Mouse (Mus musculus): ENCODE measurements at regions not wholly inside any gene's neighbourhood (a gene's known extent, or its start where the extent isn't known, plus 50 kb on each side); places are given as distances from the start of the nearest gene placed in this dataset.

GRCm38 (mm10) chr9:41582171-41582570 is 420.7 kb upstream of the Ubash3b start:
- peak overlapping the region; percentile 95 for H3K27ac ChIP-seq (ENCODE audit: insufficient read depth, low read length)
- TF ChIP-seq CTCF (IDR thresholded peaks at IDR 0.05; ENCODE audit: borderline replicate concordance, insufficient read depth, low read length) (no peak), POLR2A (IDR thresholded peaks at IDR 0.05; ENCODE audit: low read depth, low read length) (peak; percentile 68)
- H3K4me1 ChIP-seq (ENCODE audit: control insufficient read depth, insufficient read depth, low read length) = peaks cover 8% of the 10 kb centered on the region
- H3K4me3 ChIP-seq (ENCODE audit: insufficient read depth, low read length) = peak overlapping the region; percentile 98

GRCm38 (mm10) chr9:41581741-41582140 is 420.2 kb upstream of the Ubash3b start:
- TF ChIP-seq POLR2A (IDR thresholded peaks at IDR 0.05; ENCODE audit: low read depth, low read length) = peak; percentile 60; the same call in 1 of the 2 replicates
- no peak for TF ChIP-seq CTCF (IDR thresholded peaks at IDR 0.05; ENCODE audit: borderline replicate concordance, insufficient read depth, low read length)
- Histone ChIP-seq H3K4me1 (ENCODE audit: control insufficient read depth, insufficient read depth, low read length) (peaks cover 8% of the 10 kb centered on the region), H3K27ac (ENCODE audit: insufficient read depth, low read length) (peak overlapping the region; percentile 95), H3K4me3 (ENCODE audit: insufficient read depth, low read length) (peak overlapping the region; percentile 98)

GRCm38 (mm10) chr9:41581152-41581551 is 419.7 kb upstream of the Ubash3b start:
- peaks cover 10% of the 10 kb centered on the region for H3K4me1 ChIP-seq (ENCODE audit: control insufficient read depth, insufficient read depth, low read length)
- no peak for TF ChIP-seq CTCF (IDR thresholded peaks at IDR 0.05; ENCODE audit: borderline replicate concordance, insufficient read depth, low read length)
- peak; percentile 98 for TF ChIP-seq POLR2A (IDR thresholded peaks at IDR 0.05; ENCODE audit: low read depth, low read length)

GRCm38 (mm10) chr9:41580611-41581041 is 419.1 kb upstream of the Ubash3b start:
- Histone ChIP-seq H3K4me1 (ENCODE audit: control insufficient read depth, insufficient read depth, low read length) (peaks cover 12% of the 10 kb centered on the region), H3K27ac (ENCODE audit: insufficient read depth, low read length) (peak overlapping the region; percentile 100), H3K4me3 (ENCODE audit: insufficient read depth, low read length) (peak overlapping the region; percentile 64)
- TF ChIP-seq CTCF (IDR thresholded peaks at IDR 0.05; ENCODE audit: borderline replicate concordance, insufficient read depth, low read length) (no peak), POLR2A (IDR thresholded peaks at IDR 0.05; ENCODE audit: low read depth, low read length) (peak; percentile 52; the same call in 1 of the 2 replicates)

More at GRCm38 (mm10) chr9:41581152-41581551, 419.7 kb upstream of the Ubash3b start:
- H3K27ac ChIP-seq (ENCODE audit: insufficient read depth, low read length) = peak overlapping the region; percentile 95
- H3K4me3 ChIP-seq (ENCODE audit: insufficient read depth, low read length) = peak overlapping the region; percentile 98

- peak overlapping the region; percentile 64 for H3K4me3 ChIP-seq (ENCODE audit: insufficient read depth, low read length)
- TF ChIP-seq CTCF (IDR thresholded peaks at IDR 0.05; ENCODE audit: borderline replicate concordance, insufficient read depth, low read length) (no peak), POLR2A (IDR thresholded peaks at IDR 0.05; ENCODE audit: low read depth, low read length) (peak; percentile 56; the same call in 1 of the 2 replicates)
- peaks cover 12% of the 10 kb centered on the region for H3K4me1 ChIP-seq (ENCODE audit: control insufficient read depth, insufficient read depth, low read length)
- H3K27ac ChIP-seq (ENCODE audit: insufficient read depth, low read length) = peak overlapping the region; percentile 100
Measured at GRCm38 (mm10) chr9:41580067-41580466, 418.6 kb upstream of the Ubash3b start.

- Histone ChIP-seq H3K4me3 (ENCODE audit: insufficient read depth, low read length) (peak overlapping the region; percentile 64), H3K4me1 (ENCODE audit: control insufficient read depth, insufficient read depth, low read length) (peaks cover 12% of the 10 kb centered on the region), H3K27ac (ENCODE audit: insufficient read depth, low read length) (peak overlapping the region; percentile 100)
- TF ChIP-seq CTCF (IDR thresholded peaks at IDR 0.05; ENCODE audit: borderline replicate concordance, insufficient read depth, low read length) = no peak
- TF ChIP-seq POLR2A (IDR thresholded peaks at IDR 0.05; ENCODE audit: low read depth, low read length) = peak; percentile 71
Measured at GRCm38 (mm10) chr9:41579107-41580014, 417.9 kb upstream of the Ubash3b start.

- H3K27ac ChIP-seq (ENCODE audit: insufficient read depth, low read length) = peak overlapping the region; percentile 100
- H3K4me1 ChIP-seq (ENCODE audit: control insufficient read depth, insufficient read depth, low read length) = peaks cover 12% of the 10 kb centered on the region
- TF ChIP-seq POLR2A (IDR thresholded peaks at IDR 0.05; ENCODE audit: low read depth, low read length) = no peak; the same call in none of the 2 replicates
- TF ChIP-seq CTCF (IDR thresholded peaks at IDR 0.05; ENCODE audit: borderline replicate concordance, insufficient read depth, low read length) = no peak
- H3K4me3 ChIP-seq (ENCODE audit: insufficient read depth, low read length) = no peak overlapping the region
Measured at GRCm38 (mm10) chr9:41578221-41579106, 417.0 kb upstream of the Ubash3b start.

- TF ChIP-seq POLR2A (IDR thresholded peaks at IDR 0.05; ENCODE audit: low read depth, low read length) = no peak
- Histone ChIP-seq H3K27ac (ENCODE audit: insufficient read depth, low read length) (peak overlapping the region; percentile 100), H3K4me1 (ENCODE audit: control insufficient read depth, insufficient read depth, low read length) (peaks cover 12% of the 10 kb centered on the region)
Measured at GRCm38 (mm10) chr9:41577760-41578159, 416.3 kb upstream of the Ubash3b start.

GRCm38 (mm10) chr9:41575826-41576225 is 414.3 kb upstream of the Ubash3b start:
- Histone ChIP-seq H3K4me3 (ENCODE audit: insufficient read depth, low read length) (no peak overlapping the region), H3K27ac (ENCODE audit: insufficient read depth, low read length) (0 out of 2 replicates have a peak overlapping the region, but pooled peaks have one; percentile 47), H3K4me1 (ENCODE audit: control insufficient read depth, insufficient read depth, low read length) (peaks cover 12% of the 10 kb centered on the region)
- no peak for TF ChIP-seq POLR2A (IDR thresholded peaks at IDR 0.05; ENCODE audit: low read depth, low read length)
- TF ChIP-seq CTCF (IDR thresholded peaks at IDR 0.05; ENCODE audit: borderline replicate concordance, insufficient read depth, low read length) = no peak

More at GRCm38 (mm10) chr9:41577760-41578159, 416.3 kb upstream of the Ubash3b start:
- H3K4me3 ChIP-seq (ENCODE audit: insufficient read depth, low read length) = no peak overlapping the region
